Mouse (Mus musculus) neural tube, embryonic 15.5 days (tissue): ENCODE measurements around the gene Tmem147. TPM values are rescaled to one million over a fixed set of nuclear protein-coding genes. Genes with fewer than 3 reads are reported as not detected.
A peak's percentile ranks its signal among the peaks of the same experiment; 100 is the strongest.

Source experiments
- ATAC-seq: fragments of 200-750 bp; cut with Nextera tagmentation; 2 replicates; pipeline ENCODE4 v1.8.0; 2017; ENCODE audit warnings: mild to moderate bottlenecking, moderate TSS enrichment, moderate library complexity; ENCODE audit not compliant: low FRiP score
- H3K27ac ChIP-seq: fragments of 300-500 bp; sonication (generic); replicated peaks from 2 replicates; pipeline ENCODE4 v1.5.1; 2015; ENCODE audit warnings: mild to moderate bottlenecking, inconsistent platforms
- H3K27me3 ChIP-seq: fragments of 300-500 bp; sonication (generic); replicated peaks from 2 replicates; pipeline ENCODE4 v1.6.1; 2015; ENCODE audit warnings: inconsistent platforms
- H3K36me3 ChIP-seq: fragments of 300-500 bp; sonication (generic); 2 replicates; pipeline ENCODE4 v1.6.1; 2015; ENCODE audit warnings: inconsistent platforms
- H3K4me1 ChIP-seq: fragments of 300-500 bp; sonication (generic); 2 replicates; pipeline ENCODE4 v1.6.1; 2015; ENCODE audit warnings: inconsistent platforms
- H3K4me2 ChIP-seq: fragments of 300-500 bp; sonication (generic); 2 replicates; pipeline ENCODE4 v1.6.1; 2015; ENCODE audit warnings: inconsistent platforms, mild to moderate bottlenecking, moderate library complexity
- H3K4me3 ChIP-seq: fragments of 300-500 bp; sonication (generic); replicated peaks from 2 replicates; pipeline ENCODE4 v1.5.1; 2015; ENCODE audit warnings: mild to moderate bottlenecking, inconsistent platforms
- H3K9ac ChIP-seq: fragments of 300-500 bp; sonication (generic); replicated peaks from 2 replicates; pipeline ENCODE4 v1.6.1; 2015; ENCODE audit warnings: mild to moderate bottlenecking, inconsistent platforms
- H3K9me3 ChIP-seq: fragments of 300-500 bp; sonication (generic); replicated peaks from 2 replicates; pipeline ENCODE4 v1.6.1; 2016; ENCODE audit warnings: inconsistent platforms
- WGBS: fragments of 180-500 bp; shearing (Covaris S2); methylation state at CpG from one replicate; pipeline ENCODE4 v1.1.7; 2015; ENCODE audit warnings: mixed read lengths; 5-methylcytosine and 5-hydroxymethylcytosine counted together
- polyA plus RNA-seq: library from polyadenylated mRNA; unstranded; fragments of >200 nt; fragmentation: Nextera tagmentation; extraction: Ambion mirVana; gene quantifications from 2 replicates; pipeline ENCODE4 v1.2.1, GENCODE M21; 2015

Gene Tmem147
- polyA plus RNA-seq, 1 experiment from 2014 or later, result 304 TPM

DNA sequence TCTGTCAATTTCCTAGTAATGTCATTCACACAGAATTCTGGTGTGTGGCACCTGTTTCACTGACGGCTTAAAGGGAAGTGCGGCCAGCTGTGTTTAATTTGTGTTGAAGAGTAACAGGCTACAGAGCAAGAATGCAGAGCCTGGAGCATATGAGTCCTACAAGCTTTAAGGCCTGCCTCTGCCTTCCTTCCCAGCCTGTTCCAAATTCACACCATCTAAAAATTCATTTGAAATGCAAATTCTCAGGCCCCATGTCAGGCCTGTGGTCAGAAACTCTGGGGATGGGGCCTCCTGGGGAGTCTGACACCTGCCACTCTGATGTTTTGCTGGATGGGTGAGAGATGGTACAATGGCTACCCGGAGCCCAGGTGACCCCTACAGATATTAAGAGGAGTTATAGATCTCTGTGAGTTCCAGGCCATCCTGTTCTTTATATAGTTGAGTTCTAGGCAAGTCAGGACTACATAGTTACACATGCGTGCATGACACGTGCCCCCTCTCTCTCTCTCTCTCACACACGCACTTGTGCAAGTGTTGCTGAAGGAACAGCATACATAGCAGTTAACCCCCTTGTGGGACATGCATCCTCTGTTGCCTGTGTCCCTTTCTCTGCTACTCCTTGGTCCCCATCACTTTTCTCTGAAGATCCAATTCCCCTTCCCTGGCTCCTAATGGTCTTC lies 5.9 kb downstream of the Tmem147 start:
- Histone ChIP-seq H3K27ac (no peak overlapping the region), H3K4me1 (peaks cover 9% of the 10 kb centered on the region), H3K4me3 (no peak overlapping the region), H3K9ac (no peak overlapping the region), H3K4me2 (no peak overlapping the region), H3K36me3 (peaks cover 14% of the 10 kb centered on the region), H3K27me3 (0 out of 2 replicates have a peak, but pooled peaks cover 5% of the 10 kb centered on the region), H3K9me3 (no peaks in the 10 kb centered on the region)
- 73% methylated on average over 6 of the region's 6 CpGs for WGBS
- ATAC-seq, result no peak

DNA sequence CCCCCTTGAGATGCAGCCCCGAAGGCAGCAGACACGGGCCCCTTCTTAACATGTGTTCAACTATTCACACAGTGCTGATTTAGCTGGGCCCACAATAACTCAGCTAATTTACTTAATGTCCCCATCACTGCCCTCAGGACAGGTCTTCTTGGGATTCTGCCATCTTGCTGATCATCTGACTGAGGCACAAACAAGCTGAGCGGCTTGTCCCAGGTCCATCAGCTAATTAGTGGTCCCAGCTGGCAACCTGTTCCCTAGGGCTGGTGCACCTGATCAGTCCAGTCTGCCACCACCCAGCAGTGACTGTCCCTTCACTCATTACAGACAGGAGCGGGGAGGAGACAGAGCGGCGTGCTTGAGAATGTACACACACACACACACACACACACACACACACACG lies 8.1 kb downstream of the Tmem147 start:
- peaks cover 12% of the 10 kb centered on the region for H3K4me1 ChIP-seq
- H3K4me3 ChIP-seq, result no peak overlapping the region
- WGBS, result 47% methylated on average over 7 of the region's 7 CpGs
- ATAC-seq, result no peak
- peaks cover 22% of the 10 kb centered on the region for H3K27me3 ChIP-seq
- H3K4me2 ChIP-seq, result no peak overlapping the region
- no peaks in the 10 kb centered on the region for H3K36me3 ChIP-seq
- H3K27ac ChIP-seq, result no peak overlapping the region
- no peak overlapping the region for H3K9ac ChIP-seq
- H3K9me3 ChIP-seq, result no peaks in the 10 kb centered on the region

DNA sequence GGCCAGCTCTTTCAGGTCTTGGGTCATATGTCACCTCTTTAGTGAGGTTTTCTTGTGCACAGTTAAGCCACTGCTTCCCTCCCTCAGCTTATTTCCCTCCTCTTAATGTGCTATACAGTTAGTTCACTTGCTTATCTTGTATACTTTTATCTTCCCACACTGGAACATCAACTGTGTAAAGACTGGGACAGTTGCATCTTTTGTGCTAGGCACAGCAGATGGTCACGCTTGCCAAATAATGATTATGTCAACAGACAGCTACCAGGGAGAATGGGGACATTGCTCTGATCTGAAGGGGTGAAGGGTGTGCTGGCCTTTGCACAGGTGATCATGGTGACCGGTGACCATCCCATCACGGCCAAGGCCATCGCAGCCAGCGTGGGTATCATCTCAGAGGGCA lies 9.7 kb downstream of the Tmem147 start:
- no peak overlapping the region for H3K9ac ChIP-seq
- no peaks in the 10 kb centered on the region for H3K36me3 ChIP-seq
- H3K27ac ChIP-seq, result no peak overlapping the region
- H3K27me3 ChIP-seq, result peaks cover 38% of the 10 kb centered on the region
- 91% methylated on average over 5 of the region's 5 CpGs for WGBS
- no peak overlapping the region for H3K4me3 ChIP-seq
- H3K9me3 ChIP-seq, result no peaks in the 10 kb centered on the region
- peaks cover 12% of the 10 kb centered on the region for H3K4me1 ChIP-seq
- H3K4me2 ChIP-seq, result no peak overlapping the region
- ATAC-seq, result no peak

DNA sequence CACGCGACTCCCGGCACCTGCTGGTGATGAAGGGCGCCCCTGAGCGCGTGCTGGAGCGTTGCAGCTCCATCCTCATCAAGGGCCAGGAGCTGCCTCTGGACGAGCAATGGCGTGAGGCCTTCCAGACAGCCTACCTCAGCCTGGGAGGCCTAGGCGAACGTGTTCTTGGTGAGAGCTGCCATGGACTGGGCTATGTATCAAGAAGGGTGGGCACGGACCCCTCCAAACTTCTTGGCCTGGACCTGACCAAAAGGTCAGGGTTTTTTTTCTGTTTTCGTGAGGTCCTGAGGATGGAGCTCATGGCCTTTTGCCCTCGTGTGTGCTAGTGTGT lies 11.7 kb downstream of the Tmem147 start:
- no peak overlapping the region for H3K27ac ChIP-seq
- ATAC-seq, result peak; percentile 67; the same call in 1 of the 2 replicates
- peak overlapping the region; percentile 67 for H3K4me2 ChIP-seq
- peak overlapping the region; percentile 40 for H3K9ac ChIP-seq
- no peaks in the 10 kb centered on the region for H3K9me3 ChIP-seq
- no peaks in the 10 kb centered on the region for H3K36me3 ChIP-seq
- peaks cover 43% of the 10 kb centered on the region for H3K27me3 ChIP-seq
- peak overlapping the region; percentile 40 for H3K4me3 ChIP-seq
- H3K4me1 ChIP-seq, result peaks cover 12% of the 10 kb centered on the region
- WGBS, result 13% methylated on average over 14 of the region's 14 CpGs

DNA sequence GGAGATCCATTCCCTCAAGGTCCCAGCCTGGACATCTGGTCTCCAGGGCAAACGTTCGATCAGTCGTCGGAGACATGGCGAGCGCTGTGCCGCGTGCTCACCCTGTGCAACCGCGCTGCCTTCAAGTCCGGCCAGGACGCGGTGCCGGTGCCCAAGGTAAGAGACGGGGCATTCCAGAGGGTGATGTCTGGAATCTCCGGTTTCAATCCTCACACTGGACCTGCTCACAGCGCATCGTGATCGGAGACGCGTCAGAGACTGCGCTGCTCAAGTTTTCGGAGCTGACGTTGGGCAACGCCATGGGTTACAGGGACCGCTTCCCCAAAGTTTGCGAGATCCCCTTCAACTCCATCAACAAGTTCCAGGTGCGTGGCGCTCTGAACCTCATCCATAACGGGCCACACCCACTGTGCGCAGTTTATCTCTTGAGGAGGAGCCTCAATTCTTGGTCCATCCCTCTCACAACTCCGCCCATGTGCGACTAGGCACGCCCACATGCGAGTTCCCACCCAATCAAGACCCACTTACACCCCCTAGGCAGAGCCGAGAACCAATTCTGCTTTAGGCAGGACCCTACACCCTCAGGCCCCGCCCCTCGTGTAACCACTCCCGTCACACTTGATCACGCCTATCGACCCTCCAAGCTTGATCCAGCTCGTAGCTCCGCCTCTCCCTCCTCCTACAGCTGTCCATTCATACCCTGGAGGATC lies 12.2 kb downstream of the Tmem147 start:
- WGBS, result 2% methylated on average over 43 of the region's 43 CpGs
- Histone ChIP-seq H3K27me3 (peaks cover 43% of the 10 kb centered on the region), H3K36me3 (no peaks in the 10 kb centered on the region), H3K4me2 (peak overlapping the region; percentile 67), H3K9ac (peak overlapping the region; percentile 40; the same call in 1 of the 2 replicates), H3K4me1 (peaks cover 12% of the 10 kb centered on the region), H3K27ac (no peak overlapping the region), H3K9me3 (no peaks in the 10 kb centered on the region), H3K4me3 (peak overlapping the region; percentile 40)
- ATAC-seq, result peak; percentile 95

DNA sequence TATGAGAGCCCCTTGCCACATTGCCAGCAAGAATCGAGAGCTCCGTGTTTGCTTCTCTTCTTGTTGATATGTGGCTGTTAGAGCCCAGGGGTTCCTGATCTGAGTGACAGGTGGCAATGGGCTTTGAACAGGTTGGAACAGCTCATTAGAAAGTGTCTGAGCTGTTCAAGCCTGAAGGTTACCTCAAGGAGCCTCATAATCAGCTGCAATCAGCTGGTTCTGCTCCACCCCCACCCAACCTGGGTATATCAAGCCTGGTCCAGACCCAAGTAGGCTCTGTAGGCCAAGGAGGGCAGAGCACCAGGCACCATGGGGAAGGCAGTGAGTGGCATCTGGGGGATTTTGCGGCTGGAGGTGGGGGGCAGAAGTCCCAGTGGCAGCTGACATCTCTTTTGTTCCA lies 17.4 kb downstream of the Tmem147 start, which contains the start of gene Atp4a:
Gene Atp4a (plus strand): TSS at position 268 of the 400 bp plus-strand sequence.
- ATAC-seq, result no peak
- H3K27ac ChIP-seq, result no peak within 1 kb of the TSS
- H3K4me2 ChIP-seq, result no peak within 1 kb of the TSS
- peaks cover 2% of the 10 kb centered on the region for H3K4me1 ChIP-seq
- H3K36me3 ChIP-seq, result no peaks in the 10 kb centered on the region
- WGBS, result 88% methylated on average over 3 of the region's 3 CpGs
- no peak within 1 kb of the TSS for H3K9ac ChIP-seq
- peaks cover 32% of the 10 kb centered on the region for H3K27me3 ChIP-seq
- H3K9me3 ChIP-seq, result no peaks in the 10 kb centered on the region
- no peak within 1 kb of the TSS for H3K4me3 ChIP-seq

DNA sequence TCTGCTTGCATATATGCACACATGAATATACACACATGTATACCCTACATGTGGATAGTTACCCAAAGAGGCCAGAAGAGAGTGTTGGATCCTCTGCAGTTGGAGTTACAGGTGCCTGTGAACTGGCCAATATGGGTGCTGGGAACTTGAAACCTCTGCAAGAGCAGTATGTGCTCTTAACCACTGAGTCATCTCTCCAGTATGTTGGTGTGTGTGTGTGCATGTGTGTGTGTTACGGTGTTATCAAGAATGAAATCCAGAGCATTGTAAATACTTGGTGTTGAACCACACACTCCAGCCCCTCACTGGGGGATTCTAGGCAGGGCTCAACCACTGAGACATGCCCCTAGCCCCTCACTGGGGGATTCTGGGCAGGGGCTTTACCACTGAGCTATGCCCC lies 21.9 kb downstream of the Tmem147 start:
- H3K27ac ChIP-seq, result no peak overlapping the region
- peaks cover 4% of the 10 kb centered on the region; the same call in 1 of the 2 replicates for H3K27me3 ChIP-seq
- no peak overlapping the region for H3K4me3 ChIP-seq
- H3K4me1 ChIP-seq, result no peaks in the 10 kb centered on the region
- H3K9ac ChIP-seq, result no peak overlapping the region
- no peaks in the 10 kb centered on the region for H3K36me3 ChIP-seq
- WGBS, result 100% methylated on average over 1 of the region's 1 CpGs
- no peak for ATAC-seq
- no peaks in the 10 kb centered on the region for H3K9me3 ChIP-seq
- no peak overlapping the region for H3K4me2 ChIP-seq

DNA sequence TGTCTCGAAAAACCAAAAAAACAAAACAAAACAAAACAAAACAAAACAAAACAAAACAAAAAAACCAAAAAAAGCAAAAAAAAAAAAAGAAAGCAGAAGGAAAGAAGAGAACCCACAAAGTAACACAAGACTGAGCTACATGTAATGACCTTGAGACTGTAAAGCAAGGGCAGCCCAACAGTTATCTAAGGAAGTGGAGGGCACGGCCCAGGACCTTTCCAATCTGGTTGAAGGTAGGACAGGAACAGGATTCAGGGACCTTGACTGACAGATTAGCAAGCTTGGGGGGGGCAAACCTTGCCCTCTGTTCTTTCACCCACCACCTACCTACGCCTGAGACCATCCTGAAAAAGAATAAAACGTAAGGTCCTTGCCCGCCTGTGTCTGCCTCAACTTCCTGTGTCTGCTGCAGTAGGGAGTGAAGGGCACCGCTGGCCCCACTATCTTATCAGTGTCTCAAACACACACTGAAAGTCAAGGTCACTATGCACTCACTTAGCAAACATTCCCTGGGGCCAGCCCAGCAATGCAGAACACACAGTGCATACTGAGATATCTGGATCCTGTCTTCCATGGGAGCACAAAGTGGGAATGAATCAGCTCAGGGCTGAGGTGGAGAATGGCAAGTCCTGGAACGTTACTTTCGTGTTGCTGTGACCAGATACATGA lies 23.0 kb downstream of the Tmem147 start:
- no peaks in the 10 kb centered on the region for H3K9me3 ChIP-seq
- no peaks in the 10 kb centered on the region for H3K4me1 ChIP-seq
- WGBS, result 82% methylated on average over 8 of the region's 8 CpGs
- no peaks in the 10 kb centered on the region for H3K36me3 ChIP-seq
- ATAC-seq, result no peak
- H3K4me2 ChIP-seq, result no peak overlapping the region
- H3K4me3 ChIP-seq, result no peak overlapping the region
- no peaks in the 10 kb centered on the region; the same call in 1 of the 2 replicates for H3K27me3 ChIP-seq
- H3K27ac ChIP-seq, result no peak overlapping the region
- H3K9ac ChIP-seq, result no peak overlapping the region

DNA sequence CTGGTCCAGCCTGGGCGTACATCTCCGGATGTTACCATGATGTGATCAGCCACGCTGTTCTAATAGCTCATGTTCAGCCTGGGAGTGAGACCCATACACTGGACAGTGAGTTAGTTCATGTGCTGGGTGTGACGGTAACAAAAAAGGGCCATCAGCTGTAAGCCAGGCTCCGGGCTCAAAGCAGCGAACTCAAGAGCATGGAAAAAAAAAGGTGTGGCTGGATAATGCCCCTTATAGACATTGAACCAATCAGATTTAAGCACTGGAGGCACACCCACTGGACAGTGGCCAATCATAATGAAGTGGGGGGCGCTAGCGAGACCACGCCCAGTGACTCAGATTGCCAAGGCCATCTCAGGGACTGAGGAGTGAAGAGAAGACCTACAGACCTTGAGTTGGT lies 30.8 kb downstream of the Tmem147 start, which contains the start of gene 2200002J24Rik:
Gene 2200002J24Rik (plus strand): TSS at position 338 of the 400 bp plus-strand sequence.
- Histone ChIP-seq H3K9ac (no peak within 1 kb of the TSS), H3K4me2 (no peak within 1 kb of the TSS), H3K27ac (no peak within 1 kb of the TSS), H3K9me3 (no peaks in the 10 kb centered on the region), H3K27me3 (no peaks in the 10 kb centered on the region; the same call in 1 of the 2 replicates), H3K36me3 (no peaks in the 10 kb centered on the region), H3K4me1 (no peaks in the 10 kb centered on the region), H3K4me3 (no peak within 1 kb of the TSS)
- 39% methylated on average over 9 of the region's 9 CpGs for WGBS
- no peak for ATAC-seq

DNA sequence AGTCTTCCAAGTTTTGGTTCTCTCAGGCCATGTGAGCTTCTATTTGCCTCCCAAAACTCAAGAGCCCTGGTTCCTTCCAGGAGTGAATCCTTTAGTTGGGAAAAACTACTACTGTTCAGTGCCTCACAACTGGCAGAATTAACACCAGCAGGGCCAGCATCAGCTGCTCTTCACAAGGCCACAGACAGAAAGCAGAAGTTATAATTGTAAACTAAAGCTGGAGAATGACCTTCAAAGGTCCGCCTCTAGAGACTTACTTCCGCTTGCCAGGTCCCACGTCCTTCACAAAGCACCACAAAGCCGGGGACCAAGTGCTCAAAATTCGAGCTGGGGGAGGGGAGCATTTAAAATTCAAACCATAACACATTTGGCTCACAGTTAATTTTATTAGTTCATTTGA lies 31.2 kb downstream of the Tmem147 start:
- Histone ChIP-seq H3K36me3 (no peaks in the 10 kb centered on the region), H3K27me3 (no peaks in the 10 kb centered on the region), H3K27ac (no peak overlapping the region), H3K4me2 (no peak overlapping the region), H3K4me1 (no peaks in the 10 kb centered on the region), H3K4me3 (no peak overlapping the region), H3K9me3 (no peaks in the 10 kb centered on the region), H3K9ac (no peak overlapping the region)
- ATAC-seq, result no peak
- WGBS, result 75% methylated on average over 5 of the region's 5 CpGs

DNA sequence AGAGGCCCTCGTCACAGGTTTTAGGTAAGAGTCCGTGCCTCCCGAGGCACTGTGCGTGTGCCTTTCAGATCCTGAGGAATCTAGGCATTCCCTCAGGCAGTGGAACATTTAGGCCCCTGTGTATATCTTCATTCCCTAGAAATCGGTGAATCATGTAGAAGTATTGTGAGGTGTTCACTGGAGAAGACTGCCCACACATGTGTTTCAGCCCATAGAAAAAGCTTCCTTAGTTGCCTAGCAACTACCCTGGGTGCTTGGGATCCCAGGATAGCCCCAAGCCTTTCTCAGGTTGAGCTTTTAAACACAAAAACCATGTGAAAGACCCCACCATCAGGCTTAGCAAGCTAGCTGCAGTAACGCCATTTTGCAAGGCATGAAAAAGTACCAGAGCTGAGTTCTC lies 41.0 kb downstream of the Tmem147 start:
- no peak overlapping the region for H3K27ac ChIP-seq

DNA sequence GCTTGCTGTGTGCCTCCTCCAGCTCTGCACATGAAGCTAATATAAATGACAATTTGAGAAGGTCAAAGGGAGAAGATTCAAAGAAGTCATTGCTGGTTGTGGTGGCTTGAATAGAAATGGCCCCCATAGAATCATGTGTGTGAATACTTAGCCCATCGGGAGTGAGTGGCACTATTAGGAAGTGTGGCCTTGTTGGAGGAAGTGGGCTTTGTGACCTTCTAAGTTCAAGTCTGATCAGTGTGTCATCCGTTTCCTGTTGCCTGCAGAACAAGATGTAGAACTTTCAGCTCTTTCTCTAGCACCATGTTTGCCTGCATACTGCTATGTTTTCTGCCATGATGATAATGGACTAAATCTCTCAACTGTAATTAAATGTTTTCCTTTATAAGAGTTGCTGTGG lies 45.9 kb downstream of the Tmem147 start:
- Histone ChIP-seq H3K27ac (no peak overlapping the region), H3K4me1 (no peaks in the 10 kb centered on the region), H3K4me2 (no peak overlapping the region), H3K27me3 (peaks cover 21% of the 10 kb centered on the region), H3K9ac (no peak overlapping the region), H3K36me3 (no peaks in the 10 kb centered on the region), H3K4me3 (no peak overlapping the region), H3K9me3 (no peaks in the 10 kb centered on the region)
- 81% methylated on average over 2 of the region's 2 CpGs for WGBS
- ATAC-seq, result no peak

More for the DNA sequence above, 41.0 kb downstream of the Tmem147 start:
- Histone ChIP-seq H3K9me3 (no peaks in the 10 kb centered on the region), H3K9ac (no peak overlapping the region), H3K36me3 (no peaks in the 10 kb centered on the region), H3K4me2 (no peak overlapping the region), H3K4me1 (no peaks in the 10 kb centered on the region), H3K4me3 (no peak overlapping the region), H3K27me3 (peaks cover 20% of the 10 kb centered on the region)
- WGBS, result 76% methylated on average over 6 of the region's 6 CpGs
- no peak for ATAC-seq
